ENCODE assay signal across 8 mouse cellular contexts in genomic region chr16:59600311-59601251, GRCm38 (mm10). TPM values are rescaled to one million over a fixed set of nuclear protein-coding genes. Genes with fewer than 3 reads are reported as not detected.
DNase-seq lines count a peak whose midpoint lies in the region; ATAC-seq and TF ChIP-seq lines count a peak whose summit lies in the region.

TSS of gene Crybg3 (minus strand) at chr16:59600979.

- POLR2A ChIA-PET in Patski (lab: Charles Lee) = interaction anchor here (1.0 kb wide), 1 partner anchor 97 kb away, joined by 3 read pairs; no protein-coding TSS in a partner anchor

- in situ Hi-C loops in Patski (cut with MboI; ENCODE audit: low pct_unique_long_range_greater_than_20kb) = no loop called here

- under 1% methylated on average over 88 of the region's 90 CpGs for WGBS in hindbrain, embryonic 14.5 days

- intact Hi-C loops in gastrocnemius, adult 2 months (cut with DNase I) = loop anchor here (5.0 kb wide), 3 partner anchors 63 to 128 kb away; partner anchors contain the start of gene Riox2

- peak within 1 kb of the TSS; percentile 90 for H3K4me3 ChIP-seq in gastrocnemius, adult 2 months
- H3K4me3 ChIP-seq in hindbrain, embryonic 14.5 days (replicated peaks; ENCODE audit: low read length) = peak within 1 kb of the TSS; percentile 84

- H3K9me3 ChIP-seq in hindbrain, embryonic 14.5 days (ENCODE audit: control insufficient read depth, low read length) = no peaks in the 10 kb centered on the region

- no peak for DNase-seq in Patski (ENCODE audit: low read depth, low spot score)
- peak; percentile 71 to 85 for DNase-seq in cerebellum, postnatal 10 days
- peak; percentile 94 for DNase-seq in gastrocnemius, adult 2 months
- peak; percentile 42 for DNase-seq in hindbrain, embryonic 14.5 days (ENCODE audit: low spot score)
- DNase-seq in left cerebral cortex, adult 11 months (ENCODE audit: low spot score) = peak; percentile 25
- peak; percentile 84 for DNase-seq in lung, postnatal 25 days (ENCODE audit: low spot score)
- peak; percentile 75 for DNase-seq in ovary, postnatal 14 days (ENCODE audit: low spot score)
- peak; percentile 42 for DNase-seq in thymus, postnatal 4 days

- peak; percentile 98 for ATAC-seq in Patski
- peak; percentile 78 for ATAC-seq in hindbrain, embryonic 14.5 days (ENCODE audit: low FRiP score)

- TF ChIP-seq CTCF in Patski (IDR thresholded peaks at IDR 0.05) = peak; percentile 61
- peak; percentile 20; the same call in 1 of the 2 replicates for TF ChIP-seq CTCF in gastrocnemius, adult 2 months (IDR thresholded peaks at IDR 0.05)

- peak within 1 kb of the TSS; percentile 64 for H3K9ac ChIP-seq in hindbrain, embryonic 14.5 days

- H3K27ac ChIP-seq in gastrocnemius, adult 2 months = peak within 1 kb of the TSS; percentile 92
- H3K27ac ChIP-seq in hindbrain, embryonic 14.5 days = peak within 1 kb of the TSS; percentile 65

- H3K4me2 ChIP-seq in hindbrain, embryonic 14.5 days (replicated peaks) = peak within 1 kb of the TSS; percentile 85

- H3K27me3 ChIP-seq in Patski = no peaks in the 10 kb centered on the region
- 0 out of 2 replicates have a peak, but pooled peaks cover 5% of the 10 kb centered on the region for H3K27me3 ChIP-seq in hindbrain, embryonic 14.5 days (ENCODE audit: control insufficient read depth, insufficient read depth, low read length)

- H3K36me3 ChIP-seq in hindbrain, embryonic 14.5 days (replicated peaks; ENCODE audit: control insufficient read depth, insufficient read depth) = no peaks in the 10 kb centered on the region

- H3K4me1 ChIP-seq in hindbrain, embryonic 14.5 days (replicated peaks; ENCODE audit: control insufficient read depth, insufficient read depth, low read length) = peaks cover 6% of the 10 kb centered on the region

- CTCF ChIA-PET in Patski (lab: Charles Lee) = interaction anchor here (1.0 to 1.4 kb wide), 2 partner anchors 18 to 102 kb away, joined by 3 read pairs; no protein-coding TSS in a partner anchor

RNA-seq across cellular contexts. Expression of gene Crybg3, which starts in this region (rescaled TPM):
- 3.5 TPM for polyA plus RNA-seq in Patski (2021)
- total RNA-seq in gastrocnemius, adult 2 months (2021) = 10 to 100 TPM; 44.3 to 57.6 TPM
- polyA plus RNA-seq in hindbrain, embryonic 14.5 days (2014; fragmentation: Nextera tagmentation; extraction: Ambion mirVana) = 2.5 and 3.6 TPM in 2 replicates
